Mouse (Mus musculus) embryonic facial prominence, embryonic 15.5 days (tissue): ENCODE measurements around the gene Gna13. TPM values are rescaled to one million over a fixed set of nuclear protein-coding genes. Genes with fewer than 3 reads are reported as not detected.

Source experiments
- ATAC-seq: fragments of 200-750 bp; cut with Nextera tagmentation; 2 replicates; pipeline ENCODE4 v1.8.0; 2017; ENCODE audit warnings: low read depth, moderate TSS enrichment; ENCODE audit not compliant: insufficient number of reproducible peaks, low FRiP score, low TSS enrichment
- H3K27ac ChIP-seq: fragments of 300-500 bp; sonication (generic); replicated peaks from 2 replicates; pipeline ENCODE4 v1.5.1; 2015; ENCODE audit warnings: mild to moderate bottlenecking, inconsistent platforms
- H3K27me3 ChIP-seq: fragments of 300-500 bp; sonication (generic); 2 replicates; pipeline ENCODE4 v1.6.1; 2015; ENCODE audit warnings: inconsistent platforms
- H3K36me3 ChIP-seq: fragments of 300-500 bp; sonication (generic); 2 replicates; pipeline ENCODE4 v1.6.1; 2015; ENCODE audit warnings: mild to moderate bottlenecking, inconsistent platforms
- H3K4me1 ChIP-seq: fragments of 300-500 bp; sonication (generic); 2 replicates; pipeline ENCODE4 v1.6.1; 2015; ENCODE audit warnings: inconsistent platforms
- H3K4me2 ChIP-seq: fragments of 300-500 bp; sonication (generic); replicated peaks from 2 replicates; pipeline ENCODE4 v1.6.1; 2015; ENCODE audit warnings: mild to moderate bottlenecking, inconsistent platforms
- H3K4me3 ChIP-seq: fragments of 300-500 bp; sonication (generic); replicated peaks from 2 replicates; pipeline ENCODE4 v1.5.1; 2015; ENCODE audit warnings: mild to moderate bottlenecking, inconsistent platforms
- H3K9ac ChIP-seq: fragments of 300-500 bp; sonication (generic); 2 replicates; pipeline ENCODE4 v1.6.1; 2015; ENCODE audit warnings: inconsistent platforms
- H3K9me3 ChIP-seq: fragments of 300-500 bp; sonication (generic); replicated peaks from 2 replicates; pipeline ENCODE4 v1.6.1; 2016; ENCODE audit warnings: inconsistent platforms
- WGBS: fragments of 180-500 bp; shearing (Covaris S2); methylation state at CpG from one replicate; pipeline ENCODE4 v1.1.7; 2015; 5-methylcytosine and 5-hydroxymethylcytosine counted together
- polyA plus RNA-seq: library from polyadenylated mRNA; unstranded; fragments of >200 nt; fragmentation: Nextera tagmentation; extraction: Ambion mirVana; gene quantifications from 2 replicates; pipeline ENCODE4 v1.2.1, GENCODE M21; 2015

The Gna13 gene
- polyA plus RNA-seq, 1 experiment from 2014 or later = 25.6 TPM

- H3K4me1 ChIP-seq = peaks cover 54% of the 10 kb centered on the region
- ATAC-seq = no peak
- H3K4me3 ChIP-seq = peak overlapping the region; percentile 92
Observed at GRCm38 (mm10) chr11:109361631-109362462, 784 bp upstream of the Gna13 start.

DNA sequence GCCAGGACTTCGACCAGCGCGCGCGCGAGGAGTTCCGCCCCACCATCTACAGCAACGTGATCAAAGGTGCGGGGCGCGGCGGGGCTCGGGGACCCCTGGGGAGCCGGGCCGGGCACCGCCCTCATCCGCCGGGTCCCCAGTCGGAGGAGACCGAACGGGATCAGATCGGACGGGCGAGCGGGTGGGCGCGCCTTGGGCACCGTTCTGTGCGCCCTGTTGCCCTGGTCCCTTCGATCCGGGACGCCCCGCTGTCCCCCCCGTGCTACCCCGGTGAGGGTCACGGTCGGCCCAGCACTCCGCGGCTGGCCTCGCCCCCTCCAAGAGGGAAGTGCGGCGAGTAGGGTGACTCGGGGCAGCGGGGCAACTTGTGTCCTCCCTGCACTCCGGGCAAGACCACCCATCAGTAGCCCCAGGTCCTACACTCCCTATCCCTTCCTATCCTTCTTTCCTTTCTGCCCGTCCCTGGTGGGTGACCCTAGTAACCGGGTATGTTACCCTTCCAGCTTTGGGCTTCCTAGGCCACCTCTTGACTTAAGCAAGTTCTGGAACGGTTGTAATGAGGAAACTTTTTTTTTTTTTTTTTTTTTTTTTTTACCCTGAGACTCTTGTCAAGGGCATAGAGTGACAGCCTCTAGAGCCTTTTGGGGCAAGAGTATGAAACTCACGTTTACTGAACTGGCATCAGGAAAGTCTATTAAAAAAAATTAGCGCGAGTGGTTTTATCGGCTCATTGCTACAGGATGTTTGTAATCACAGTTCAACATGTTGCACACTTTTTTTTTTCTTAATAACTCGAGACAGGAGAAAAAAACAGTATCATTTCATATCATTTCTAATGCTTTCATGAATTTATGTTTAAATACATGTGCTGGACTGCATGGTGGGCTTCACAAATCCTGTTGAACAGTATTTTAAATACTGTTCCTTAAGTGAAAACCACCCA is 831 bp downstream of the Gna13 start:
- 1% methylated on average over 52 of the region's 53 CpGs for WGBS
- peak overlapping the region; percentile 85 for H3K9ac ChIP-seq
- peak overlapping the region; percentile 92 for H3K4me3 ChIP-seq
- H3K4me2 ChIP-seq = peak overlapping the region; percentile 65
- peak overlapping the region; percentile 96 for H3K27ac ChIP-seq
- ATAC-seq = peak; percentile 53
- H3K9me3 ChIP-seq = no peaks in the 10 kb centered on the region
- H3K27me3 ChIP-seq = no peaks in the 10 kb centered on the region
- peaks cover 5% of the 10 kb centered on the region; the same call in 1 of the 2 replicates for H3K36me3 ChIP-seq
- H3K4me1 ChIP-seq = peaks cover 57% of the 10 kb centered on the region

More at GRCm38 (mm10) chr11:109361631-109362462, 784 bp upstream of the Gna13 start:
- WGBS = 6% methylated on average over 27 of the region's 27 CpGs
- H3K27ac ChIP-seq = peak overlapping the region; percentile 96
- peak overlapping the region; percentile 85 for H3K9ac ChIP-seq
- peaks cover 5% of the 10 kb centered on the region; the same call in 1 of the 2 replicates for H3K36me3 ChIP-seq
- no peaks in the 10 kb centered on the region for H3K9me3 ChIP-seq
- peak overlapping the region; percentile 58 for H3K4me2 ChIP-seq
- H3K27me3 ChIP-seq = no peaks in the 10 kb centered on the region

GRCm38 (mm10) chr11:109364337-109364736 is 1.7 kb downstream of the Gna13 start:
- WGBS = 60% methylated on average over 2 of the region's 2 CpGs
- peak overlapping the region; percentile 65 for H3K4me2 ChIP-seq
- H3K27ac ChIP-seq = no peak overlapping the region
- H3K27me3 ChIP-seq = no peaks in the 10 kb centered on the region
- ATAC-seq = no peak
- peak overlapping the region; percentile 92 for H3K4me3 ChIP-seq
- no peak overlapping the region for H3K9ac ChIP-seq
- no peaks in the 10 kb centered on the region for H3K9me3 ChIP-seq
- H3K36me3 ChIP-seq = peaks cover 5% of the 10 kb centered on the region; the same call in 1 of the 2 replicates
- H3K4me1 ChIP-seq = peaks cover 52% of the 10 kb centered on the region

GRCm38 (mm10) chr11:109364881-109365280 is 2.2 kb downstream of the Gna13 start:
- 73% methylated on average over 10 of the region's 10 CpGs for WGBS
- ATAC-seq = no peak
- Histone ChIP-seq H3K4me3 (0 out of 2 replicates have a peak overlapping the region, but pooled peaks have one; percentile 92), H3K9ac (no peak overlapping the region), H3K9me3 (no peaks in the 10 kb centered on the region), H3K27me3 (no peaks in the 10 kb centered on the region), H3K27ac (no peak overlapping the region), H3K4me2 (peak overlapping the region; percentile 65), H3K4me1 (peaks cover 49% of the 10 kb centered on the region), H3K36me3 (peaks cover 5% of the 10 kb centered on the region; the same call in 1 of the 2 replicates)

DNA sequence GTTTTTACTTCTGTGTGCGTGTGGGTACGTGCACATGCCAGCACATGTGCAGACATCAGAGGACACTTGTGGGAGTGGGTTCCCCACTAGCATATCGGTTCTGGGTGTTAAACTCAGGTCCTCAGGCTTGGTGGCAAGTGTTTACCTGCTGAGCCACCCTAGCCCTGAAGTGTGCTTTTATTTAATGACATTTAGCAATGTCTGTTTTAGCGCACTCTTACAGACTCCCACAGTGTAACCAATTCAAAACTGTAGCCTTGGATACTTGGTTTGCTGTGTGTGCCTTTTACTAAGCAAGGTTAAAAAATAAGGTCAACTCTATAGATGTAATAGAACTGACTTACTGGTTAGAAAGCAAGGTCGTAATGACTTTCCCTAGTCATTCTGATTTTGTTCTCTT is 3.2 kb downstream of the Gna13 start:
- Histone ChIP-seq H3K4me2 (no peak overlapping the region), H3K4me1 (peaks cover 48% of the 10 kb centered on the region), H3K27me3 (no peaks in the 10 kb centered on the region), H3K36me3 (peaks cover 8% of the 10 kb centered on the region; the same call in 1 of the 2 replicates), H3K27ac (no peak overlapping the region), H3K9me3 (no peaks in the 10 kb centered on the region), H3K9ac (no peak overlapping the region), H3K4me3 (no peak overlapping the region)
- 87% methylated on average over 5 of the region's 5 CpGs for WGBS
- ATAC-seq = no peak

GRCm38 (mm10) chr11:109366802-109367579 is 4.4 kb downstream of the Gna13 start:
- Histone ChIP-seq H3K4me3 (no peak overlapping the region), H3K27me3 (no peaks in the 10 kb centered on the region), H3K36me3 (peaks cover 8% of the 10 kb centered on the region; the same call in 1 of the 2 replicates), H3K9me3 (no peaks in the 10 kb centered on the region), H3K9ac (no peak overlapping the region), H3K27ac (no peak overlapping the region), H3K4me2 (no peak overlapping the region), H3K4me1 (peaks cover 36% of the 10 kb centered on the region)
- no peak for ATAC-seq
- WGBS = 80% methylated on average over 15 of the region's 15 CpGs

DNA sequence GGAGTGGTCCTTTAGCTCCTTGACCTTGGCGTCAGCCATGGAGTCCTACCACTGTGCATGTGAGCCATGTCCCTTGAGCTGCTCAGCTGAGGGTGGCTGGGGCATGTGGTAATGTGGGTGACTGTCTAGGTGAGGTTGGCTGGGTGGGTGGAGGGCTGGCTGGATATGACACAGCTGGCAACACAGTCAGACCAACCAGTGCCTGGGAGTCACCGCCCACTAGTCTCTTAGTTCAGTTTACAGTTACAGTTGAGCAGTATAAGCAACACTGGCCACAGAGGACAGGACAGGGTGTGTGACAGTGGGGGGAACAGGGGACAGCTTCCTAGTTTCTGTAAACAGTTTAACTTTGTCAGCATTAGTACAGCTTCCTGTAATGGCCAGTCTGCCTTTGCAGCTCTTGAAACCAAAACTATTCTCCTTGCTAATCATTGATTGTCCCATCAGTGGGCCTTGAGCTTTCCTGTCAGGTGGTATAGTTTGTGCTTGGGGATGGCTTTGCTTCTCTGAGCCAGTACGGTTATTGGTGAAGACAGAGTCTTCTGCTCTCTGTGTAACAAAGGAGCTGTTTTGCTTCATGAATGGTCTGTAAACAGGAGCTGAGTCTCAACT is 6.5 kb downstream of the Gna13 start:
- Histone ChIP-seq H3K27ac (no peak overlapping the region), H3K9ac (no peak overlapping the region), H3K9me3 (no peaks in the 10 kb centered on the region), H3K27me3 (no peaks in the 10 kb centered on the region), H3K36me3 (peaks cover 15% of the 10 kb centered on the region; the same call in 1 of the 2 replicates), H3K4me2 (no peak overlapping the region), H3K4me3 (no peak overlapping the region), H3K4me1 (peaks cover 35% of the 10 kb centered on the region)
- WGBS = 87% methylated on average over 3 of the region's 3 CpGs
- no peak for ATAC-seq

- peaks cover 29% of the 10 kb centered on the region for H3K4me1 ChIP-seq
- H3K9ac ChIP-seq = no peak overlapping the region
- H3K4me2 ChIP-seq = no peak overlapping the region
- H3K4me3 ChIP-seq = no peak overlapping the region
- H3K36me3 ChIP-seq = peaks cover 7% of the 10 kb centered on the region; the same call in 1 of the 2 replicates
- H3K9me3 ChIP-seq = no peaks in the 10 kb centered on the region
- ATAC-seq = no peak
- H3K27me3 ChIP-seq = no peaks in the 10 kb centered on the region
- no peak overlapping the region for H3K27ac ChIP-seq
- WGBS = 72% methylated on average over 7 of the region's 7 CpGs
Observed at GRCm38 (mm10) chr11:109375412-109375811, 12.8 kb downstream of the Gna13 start.

GRCm38 (mm10) chr11:109376484-109377143 is 14.0 kb downstream of the Gna13 start:
- Histone ChIP-seq H3K4me3 (no peak overlapping the region), H3K36me3 (peaks cover 7% of the 10 kb centered on the region; the same call in 1 of the 2 replicates)
- WGBS = 13% methylated on average over 7 of the region's 7 CpGs

GRCm38 (mm10) chr11:109377477-109377876 is 14.8 kb downstream of the Gna13 start:
- no peak overlapping the region for H3K9ac ChIP-seq
- no peaks in the 10 kb centered on the region for H3K9me3 ChIP-seq
- peaks cover 7% of the 10 kb centered on the region; the same call in 1 of the 2 replicates for H3K36me3 ChIP-seq
- H3K4me3 ChIP-seq = no peak overlapping the region
- no peak overlapping the region for H3K27ac ChIP-seq
- H3K27me3 ChIP-seq = no peaks in the 10 kb centered on the region
- no peak for ATAC-seq
- 35% methylated on average over 10 of the region's 10 CpGs for WGBS
- H3K4me1 ChIP-seq = peaks cover 29% of the 10 kb centered on the region
- H3K4me2 ChIP-seq = no peak overlapping the region

More at GRCm38 (mm10) chr11:109376484-109377143, 14.0 kb downstream of the Gna13 start:
- Histone ChIP-seq H3K4me2 (0 out of 2 replicates have a peak overlapping the region, but pooled peaks have one; percentile 6), H3K9me3 (no peaks in the 10 kb centered on the region), H3K4me1 (peaks cover 29% of the 10 kb centered on the region), H3K27ac (peak overlapping the region; percentile 58), H3K9ac (no peak overlapping the region), H3K27me3 (no peaks in the 10 kb centered on the region)
- peak; percentile 51; the same call in 1 of the 2 replicates for ATAC-seq
